Mouse (Mus musculus) heart, adult 8-10 months (tissue): ENCODE measurements around the gene Olfr1153. TPM values are rescaled to one million over a fixed set of nuclear protein-coding genes. Genes with fewer than 3 reads are reported as not detected.

Experiments
- DNase-seq: peaks from one replicate; pipeline ENCODE4 v3.0.0; 2022; ENCODE audit warnings: low spot score
- total RNA-seq, 4 experiments: library from RNA; stranded (reverse); gene quantifications; 2 replicates each; pipeline ENCODE4 v1.2.4; 2022

Gene Olfr1153
- not detected for total RNA-seq

- no peak for DNase-seq
Measured at GRCm38 (mm10) chr2:87894662-87895061, at the start of gene Olfr1153. Gene Olfr1153 (plus strand): TSS chr2:87894962.

- no peak for DNase-seq
Measured at GRCm38 (mm10) chr2:87855562-87855961, 39.2 kb upstream of the Olfr1153 start, which contains the start of gene Olfr1151. Gene Olfr1151 (plus strand): TSS chr2:87855862.

- no peak for DNase-seq
Measured at GRCm38 (mm10) chr2:87866192-87866591, 28.6 kb upstream of the Olfr1153 start, which contains the start of gene Olfr1152. Gene Olfr1152 (plus strand): TSS chr2:87866492.

GRCm38 (mm10) chr2:87905066-87905465 is 10.3 kb downstream of the Olfr1153 start, which contains the start of gene Olfr1154:
Gene Olfr1154 (minus strand): TSS chr2:87905166.
- DNase-seq, result no peak

GRCm38 (mm10) chr2:87945037-87945436 is 50.3 kb downstream of the Olfr1153 start, which contains the start of gene Olfr1155:
Gene Olfr1155 (minus strand): TSS chr2:87945137.
- DNase-seq, result no peak

Other genes with a start within 250 kb of the Olfr1153 start
- not detected for gene Olfr1133, start 247.6 kb upstream of the Olfr1153 start, total RNA-seq
- gene Olfr1134, start 236.5 kb upstream of the Olfr1153 start, total RNA-seq, result not detected
- gene Olfr1135, start 221.3 kb upstream of the Olfr1153 start, total RNA-seq, result not detected
- gene Olfr1136, start 201.0 kb upstream of the Olfr1153 start, total RNA-seq, result not detected
- gene Olfr1137, start 181.8 kb upstream of the Olfr1153 start, total RNA-seq, result not detected
- not detected for gene Olfr1138, start 155.0 kb upstream of the Olfr1153 start, total RNA-seq
- gene Olfr1140, start 151.2 kb upstream of the Olfr1153 start, total RNA-seq, result not detected
- gene Olfr1141, start 141.0 kb upstream of the Olfr1153 start, total RNA-seq, result not detected
- not detected for gene Olfr152, start 115.5 kb upstream of the Olfr1153 start, total RNA-seq
- gene Olfr1143, start 94.4 kb upstream of the Olfr1153 start, total RNA-seq, result not detected
- not detected for gene Olfr1145, start 85.1 kb upstream of the Olfr1153 start, total RNA-seq
- gene Olfr1148, start 64.4 kb upstream of the Olfr1153 start, total RNA-seq, result not detected
- gene Olfr1150-ps1, start 51.0 kb upstream of the Olfr1153 start, total RNA-seq, result not detected
- gene Olfr1151, start 39.1 kb upstream of the Olfr1153 start, total RNA-seq, result not detected
- not detected for gene Olfr1152, start 28.5 kb upstream of the Olfr1153 start, total RNA-seq
- gene Olfr1154, start 10.2 kb downstream of the Olfr1153 start, total RNA-seq, result not detected
- not detected for gene Olfr1155, start 50.2 kb downstream of the Olfr1153 start, total RNA-seq
- gene Olfr1156, start 58.1 kb downstream of the Olfr1153 start, total RNA-seq, result not detected
- not detected for gene Olfr1157, start 73.3 kb downstream of the Olfr1153 start, total RNA-seq
- not detected for gene Olfr74, start 79.7 kb downstream of the Olfr1153 start, total RNA-seq
- gene Olfr1158, start 95.2 kb downstream of the Olfr1153 start, total RNA-seq, result not detected
- not detected for gene Olfr1160, start 113.3 kb downstream of the Olfr1153 start, total RNA-seq
- not detected for gene Olfr1161, start 127.8 kb downstream of the Olfr1153 start, total RNA-seq
- not detected for gene Olfr73, start 142.7 kb downstream of the Olfr1153 start, total RNA-seq
- gene Olfr1162, start 156.2 kb downstream of the Olfr1153 start, total RNA-seq, result not detected
- not detected for gene Olfr1163, start 176.9 kb downstream of the Olfr1153 start, total RNA-seq
- not detected for gene Olfr1164, start 199.0 kb downstream of the Olfr1153 start, total RNA-seq
- not detected for gene Olfr1166, start 233.3 kb downstream of the Olfr1153 start, total RNA-seq